Mouse (Mus musculus): ENCODE measurements around the gene Spag5. TPM values are rescaled to one million over a fixed set of nuclear protein-coding genes. Genes with fewer than 3 reads are reported as not detected.

Gene Spag5
- polyA plus RNA-seq, 1 experiment from 2014 or later: 47.6 TPM

DNA sequence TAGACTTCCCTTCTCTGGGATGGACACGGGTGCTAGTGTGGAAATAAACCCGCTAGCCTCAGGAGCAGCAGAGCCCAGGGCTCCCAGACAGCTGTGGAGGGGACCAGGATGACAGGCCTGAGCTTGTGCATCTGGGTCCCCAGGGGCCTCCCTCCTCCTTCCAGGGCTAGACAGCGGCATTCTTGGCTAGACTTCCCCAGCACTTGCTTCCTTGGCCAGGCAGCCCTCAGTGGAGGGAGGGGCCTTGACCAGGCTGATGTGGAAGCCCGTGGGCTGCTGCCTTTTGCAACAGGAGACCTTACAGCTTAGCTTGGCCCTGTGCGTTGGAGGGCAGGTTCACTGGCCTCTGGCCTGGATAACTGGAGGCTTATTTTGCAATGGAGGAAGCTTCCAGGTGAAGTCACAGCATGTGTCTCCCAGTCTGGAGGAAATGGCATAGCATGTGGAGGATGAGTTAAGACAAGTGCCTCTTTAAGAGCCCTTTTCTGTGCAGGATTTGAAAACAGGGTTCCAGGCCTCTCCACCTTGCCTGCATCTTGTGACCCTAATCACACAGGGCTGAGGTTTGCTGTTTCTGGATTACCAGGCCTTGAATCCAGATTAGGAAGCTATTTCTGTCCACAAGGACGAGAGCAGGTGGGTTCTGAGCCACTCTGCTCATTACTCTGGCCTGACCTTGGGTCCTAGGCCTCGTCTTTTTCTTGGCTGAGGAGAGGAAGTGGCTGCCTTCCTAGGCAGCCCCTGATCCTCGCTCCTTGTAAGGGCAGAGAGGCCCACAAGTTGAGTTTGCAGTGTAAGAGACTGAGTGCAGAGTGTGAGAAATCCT, 43.8 kb downstream of the Spag5 start:
- Histone ChIP-seq H3K36me3 (peaks cover 32% of the 10 kb centered on the region), H3K9me3 (no peaks in the 10 kb centered on the region), H3K27ac (replicated peaks) (no peak overlapping the region), H3K4me2 (replicated peaks) (peak overlapping the region; percentile 72), H3K9ac (replicated peaks) (peak overlapping the region; percentile 43), H3K4me3 (0 out of 2 replicates have a peak overlapping the region, but pooled peaks have one; percentile 10), H3K4me1 (peaks cover 32% of the 10 kb centered on the region), H3K27me3 (no peaks in the 10 kb centered on the region)
- WGBS: 63% methylated on average over 8 of the region's 8 CpGs
- ATAC-seq (ENCODE audit: low FRiP score, low read depth): no peak

DNA sequence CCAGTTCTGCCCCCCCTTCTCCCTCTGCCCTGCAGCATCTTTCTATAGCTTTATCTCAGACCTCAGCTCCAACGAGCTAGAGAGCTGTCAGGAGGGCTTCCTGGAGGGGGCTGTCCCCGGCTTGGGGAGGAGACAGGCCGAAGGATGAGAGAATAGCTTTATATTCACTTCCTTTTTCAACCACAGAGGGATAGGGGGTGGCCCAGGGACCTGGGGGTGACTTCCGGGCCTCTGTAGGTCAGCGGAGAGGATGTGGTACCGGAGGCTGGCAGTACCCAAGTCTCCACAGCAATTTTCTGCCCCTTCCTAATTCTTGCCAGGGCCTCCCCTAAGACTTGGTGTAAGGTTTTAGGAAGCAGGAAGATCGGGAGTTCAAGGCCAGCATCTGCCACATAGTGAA, 44.5 kb downstream of the Spag5 start:
- Histone ChIP-seq H3K9me3 (no peaks in the 10 kb centered on the region), H3K27me3 (no peaks in the 10 kb centered on the region), H3K4me3 (no peak overlapping the region), H3K36me3 (peaks cover 26% of the 10 kb centered on the region), H3K27ac (replicated peaks) (no peak overlapping the region), H3K4me2 (replicated peaks) (no peak overlapping the region), H3K9ac (replicated peaks) (0 out of 2 replicates have a peak overlapping the region, but pooled peaks have one; percentile 43), H3K4me1 (peaks cover 32% of the 10 kb centered on the region)
- ATAC-seq (ENCODE audit: low FRiP score, low read depth): no peak
- 74% methylated on average over 7 of the region's 7 CpGs for WGBS

DNA sequence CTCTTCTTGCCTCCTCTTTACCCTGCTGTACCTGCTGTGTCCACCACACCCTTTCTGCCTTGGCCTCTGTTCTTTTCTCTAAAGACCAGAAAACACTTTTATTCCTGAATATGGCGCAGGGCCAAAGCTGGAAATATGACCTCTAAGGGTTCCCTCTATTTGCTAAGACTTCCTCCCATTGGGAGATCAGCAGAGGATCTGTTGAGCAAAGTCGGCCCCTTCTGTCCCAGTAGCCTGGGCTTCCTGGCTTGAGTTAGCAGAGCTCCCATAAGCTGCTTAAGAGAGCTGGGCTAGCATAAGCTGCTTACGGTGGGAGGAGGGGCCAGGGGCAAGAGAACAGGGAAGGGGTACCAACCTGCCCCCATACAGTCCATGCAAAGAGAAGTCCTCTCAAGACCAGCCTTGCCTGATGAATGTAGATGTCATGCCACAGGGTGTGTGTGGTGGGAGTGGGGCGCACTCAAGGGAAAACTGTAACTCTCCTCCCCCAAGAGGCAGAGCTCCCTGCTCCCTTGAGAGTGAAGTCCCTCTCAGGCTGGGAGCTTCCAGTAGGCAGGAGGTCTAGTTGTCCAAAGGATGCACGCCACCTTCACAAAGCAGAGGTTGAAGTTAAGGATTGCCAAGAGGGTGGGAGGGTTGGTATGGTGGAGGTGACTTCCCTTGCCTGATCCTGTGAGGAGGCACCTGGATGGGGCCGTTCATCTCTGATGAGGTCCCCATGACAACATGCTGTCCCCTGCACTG, 45.2 kb downstream of the Spag5 start:
- H3K27me3 ChIP-seq: no peaks in the 10 kb centered on the region
- H3K9me3 ChIP-seq: no peaks in the 10 kb centered on the region
- no peak overlapping the region for H3K27ac ChIP-seq (replicated peaks)
- H3K36me3 ChIP-seq: peaks cover 19% of the 10 kb centered on the region
- H3K4me1 ChIP-seq: peaks cover 32% of the 10 kb centered on the region
- H3K4me2 ChIP-seq (replicated peaks): 0 out of 2 replicates have a peak overlapping the region, but pooled peaks have one; percentile 0
- H3K4me3 ChIP-seq: no peak overlapping the region
- 60% methylated on average over 6 of the region's 6 CpGs for WGBS
- no peak for ATAC-seq (ENCODE audit: low FRiP score, low read depth)
- no peak overlapping the region for H3K9ac ChIP-seq (replicated peaks)

DNA sequence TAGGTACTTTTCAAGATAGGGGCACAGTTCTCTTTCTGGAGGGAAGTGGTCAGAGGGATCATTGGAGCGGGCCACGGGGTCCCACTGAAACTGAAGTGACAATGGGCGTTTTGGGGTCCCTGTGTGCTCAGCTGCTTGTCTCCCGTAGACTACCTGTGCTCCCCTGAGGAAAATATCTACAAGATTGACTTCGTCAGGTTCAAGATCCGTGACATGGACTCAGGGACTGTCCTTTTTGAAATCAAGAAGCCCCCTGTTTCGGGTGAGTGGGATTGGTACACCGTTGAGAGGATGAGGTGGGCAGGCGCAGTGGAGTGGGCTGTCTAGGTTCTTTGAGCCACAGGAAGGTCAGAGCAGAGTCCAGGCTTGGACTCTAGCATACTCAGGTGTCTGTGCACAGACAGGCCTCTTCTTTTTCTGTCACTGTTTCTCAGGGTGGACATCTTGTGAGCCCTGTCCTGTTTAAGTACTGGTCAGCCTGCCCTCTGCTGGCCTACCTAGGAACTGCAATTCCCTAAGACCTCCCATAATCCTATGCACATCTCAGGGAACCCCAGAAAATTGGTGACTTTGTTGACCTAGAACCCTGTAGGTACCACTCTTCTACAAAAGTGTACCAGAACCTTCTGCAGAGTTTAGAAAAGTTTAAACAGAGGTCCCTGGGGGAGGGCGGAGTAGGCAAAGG, 45.9 kb downstream of the Spag5 start:
- Histone ChIP-seq H3K27me3 (no peaks in the 10 kb centered on the region), H3K4me3 (no peak overlapping the region), H3K36me3 (peaks cover 17% of the 10 kb centered on the region), H3K9me3 (no peaks in the 10 kb centered on the region), H3K4me2 (replicated peaks) (no peak overlapping the region), H3K27ac (replicated peaks) (no peak overlapping the region), H3K9ac (replicated peaks) (no peak overlapping the region), H3K4me1 (peaks cover 32% of the 10 kb centered on the region)
- no peak for ATAC-seq (ENCODE audit: low FRiP score, low read depth)
- 90% methylated on average over 10 of the region's 10 CpGs for WGBS

DNA sequence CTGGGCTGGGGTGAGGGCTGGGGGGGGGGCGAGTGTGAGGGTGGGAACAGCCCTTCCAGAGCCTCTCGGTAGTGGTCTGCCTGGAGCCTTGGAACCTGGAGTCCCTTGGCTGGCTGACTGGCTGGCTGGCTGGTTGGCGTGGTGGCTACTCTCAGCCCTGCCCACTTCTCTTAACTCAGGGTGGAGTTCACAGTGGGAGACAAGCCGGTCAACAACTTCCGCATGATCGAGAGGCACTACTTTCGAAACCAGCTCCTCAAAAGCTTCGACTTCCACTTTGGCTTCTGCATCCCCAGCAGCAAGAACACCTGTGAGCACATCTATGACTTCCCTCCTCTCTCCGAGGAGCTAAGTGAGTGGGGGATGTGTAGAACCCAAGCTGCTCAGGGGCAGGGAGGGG, 46.6 kb downstream of the Spag5 start:
- Histone ChIP-seq H3K27me3 (no peaks in the 10 kb centered on the region), H3K9ac (replicated peaks) (no peak overlapping the region), H3K9me3 (no peaks in the 10 kb centered on the region), H3K4me1 (peaks cover 31% of the 10 kb centered on the region), H3K36me3 (peaks cover 17% of the 10 kb centered on the region), H3K4me2 (replicated peaks) (no peak overlapping the region), H3K27ac (replicated peaks) (no peak overlapping the region), H3K4me3 (no peak overlapping the region)
- 84% methylated on average over 9 of the region's 9 CpGs for WGBS
- ATAC-seq (ENCODE audit: low FRiP score, low read depth): no peak

- Histone ChIP-seq H3K36me3 (peaks cover 17% of the 10 kb centered on the region), H3K4me3 (no peak overlapping the region), H3K4me1 (peaks cover 29% of the 10 kb centered on the region), H3K27ac (replicated peaks) (no peak overlapping the region), H3K9me3 (no peaks in the 10 kb centered on the region), H3K9ac (replicated peaks) (no peak overlapping the region), H3K27me3 (no peaks in the 10 kb centered on the region), H3K4me2 (replicated peaks) (no peak overlapping the region)
- no peak for ATAC-seq (ENCODE audit: low FRiP score, low read depth)
- 56% methylated on average over 7 of the region's 7 CpGs for WGBS
Observed at GRCm38 (mm10) chr11:78348474-78348873, 47.1 kb downstream of the Spag5 start.

DNA sequence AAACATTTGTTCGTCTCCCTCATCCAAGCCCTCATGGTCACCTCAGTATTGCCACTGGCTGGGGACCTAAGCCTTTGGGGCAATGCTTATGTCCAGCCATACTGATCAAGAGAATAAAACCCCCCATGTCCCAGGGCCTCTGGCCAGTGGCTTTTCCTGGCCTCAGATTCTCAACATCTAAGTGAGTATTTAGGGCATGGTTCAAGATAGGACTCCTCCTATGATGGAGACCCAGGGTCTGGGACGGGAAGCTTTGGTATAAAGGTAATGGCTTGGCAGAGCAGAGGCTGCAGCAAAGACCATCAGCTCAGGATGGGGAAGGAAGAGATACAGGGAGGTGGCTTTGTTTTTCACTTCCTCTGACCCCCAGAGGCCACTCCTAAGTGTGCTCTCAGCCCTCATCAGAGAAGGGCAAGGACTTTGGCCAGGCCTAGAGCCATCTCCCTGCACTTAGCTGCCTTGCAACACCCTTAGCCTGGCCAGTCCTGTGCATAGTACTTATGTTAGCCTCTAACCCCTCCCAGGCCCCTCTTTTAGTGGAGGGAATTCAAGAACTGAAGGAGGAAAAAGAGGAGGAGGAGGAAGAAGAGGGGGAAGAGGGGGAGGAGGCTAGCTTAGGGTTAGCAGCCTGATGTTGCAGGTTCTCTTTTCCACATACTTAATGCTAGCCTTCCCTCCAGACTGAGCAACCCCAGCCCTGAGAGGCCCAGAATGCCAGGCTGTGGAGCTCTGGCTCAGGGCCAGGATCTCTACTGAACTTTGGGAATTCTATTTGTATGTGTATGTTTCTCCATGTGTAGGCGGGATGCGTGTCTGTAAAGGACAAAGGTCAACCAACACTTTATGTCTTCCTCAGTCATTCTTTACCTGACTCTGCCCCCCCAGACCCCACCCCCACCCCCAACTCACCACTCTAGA, 48.4 kb downstream of the Spag5 start:
- 89% methylated on average over 4 of the region's 4 CpGs for WGBS
- no peak overlapping the region for H3K4me3 ChIP-seq
- H3K4me1 ChIP-seq: peaks cover 22% of the 10 kb centered on the region
- no peak overlapping the region for H3K27ac ChIP-seq (replicated peaks)
- no peaks in the 10 kb centered on the region for H3K27me3 ChIP-seq
- H3K9ac ChIP-seq (replicated peaks): no peak overlapping the region
- peaks cover 17% of the 10 kb centered on the region for H3K36me3 ChIP-seq
- H3K9me3 ChIP-seq: no peaks in the 10 kb centered on the region
- H3K4me2 ChIP-seq (replicated peaks): no peak overlapping the region
- no peak for ATAC-seq (ENCODE audit: low FRiP score, low read depth)

DNA sequence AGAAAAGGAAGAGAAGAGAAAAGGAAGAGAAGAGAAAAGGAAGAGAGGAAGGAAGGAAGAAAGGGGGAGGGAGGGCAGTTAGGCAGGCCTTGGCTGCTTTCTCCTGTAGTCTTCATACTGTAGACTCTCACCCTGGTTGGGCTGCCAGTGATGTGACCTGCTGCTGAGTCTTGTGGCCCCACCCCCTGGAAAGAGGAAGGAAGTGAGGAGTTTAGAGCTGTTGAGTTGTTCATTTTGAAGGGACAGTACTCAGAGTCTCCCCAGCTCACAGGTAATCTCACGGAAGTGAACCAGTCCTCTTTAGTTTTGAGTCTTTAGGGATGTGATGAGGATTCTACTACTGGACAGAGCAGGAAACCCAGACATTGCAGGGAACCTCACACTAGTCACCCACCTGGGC, 51.8 kb downstream of the Spag5 start:
- peaks cover 11% of the 10 kb centered on the region for H3K36me3 ChIP-seq
- H3K9me3 ChIP-seq: no peaks in the 10 kb centered on the region
- ATAC-seq (ENCODE audit: low FRiP score, low read depth): no peak
- 0 out of 2 replicates have a peak, but pooled peaks cover 5% of the 10 kb centered on the region for H3K27me3 ChIP-seq
- no peak overlapping the region for H3K9ac ChIP-seq (replicated peaks)
- H3K4me2 ChIP-seq (replicated peaks): no peak overlapping the region
- 88% methylated on average over 1 of the region's 1 CpGs for WGBS
- H3K4me3 ChIP-seq: no peak overlapping the region
- H3K4me1 ChIP-seq: no peaks in the 10 kb centered on the region
- no peak overlapping the region for H3K27ac ChIP-seq (replicated peaks)

DNA sequence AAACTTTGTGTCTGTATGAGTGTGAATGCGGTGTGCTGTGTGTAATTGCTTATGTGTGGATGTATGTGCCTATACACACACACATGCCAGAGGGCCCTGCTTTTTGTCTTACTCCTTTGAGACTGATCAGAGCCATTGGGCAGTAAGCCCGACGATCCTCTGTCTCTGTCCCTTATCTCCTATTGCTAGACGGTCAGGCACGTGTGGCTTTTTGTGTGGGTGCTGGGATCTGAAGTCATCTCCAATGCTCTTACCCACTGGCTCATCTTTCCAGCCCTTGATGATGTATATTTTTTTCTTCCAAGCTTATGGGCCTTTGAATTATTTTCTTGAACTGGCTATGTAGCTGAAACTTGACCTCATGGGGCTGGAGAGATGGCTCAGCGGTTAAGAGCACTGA, 53.6 kb downstream of the Spag5 start:
- no peak overlapping the region for H3K4me2 ChIP-seq (replicated peaks)
- H3K9me3 ChIP-seq: no peaks in the 10 kb centered on the region
- 85% methylated on average over 6 of the region's 6 CpGs for WGBS
- peaks cover 17% of the 10 kb centered on the region for H3K27me3 ChIP-seq
- no peak for ATAC-seq (ENCODE audit: low FRiP score, low read depth)
- no peak overlapping the region for H3K4me3 ChIP-seq
- no peak overlapping the region for H3K27ac ChIP-seq (replicated peaks)
- no peak overlapping the region for H3K9ac ChIP-seq (replicated peaks)
- no peaks in the 10 kb centered on the region for H3K36me3 ChIP-seq
- no peaks in the 10 kb centered on the region for H3K4me1 ChIP-seq

DNA sequence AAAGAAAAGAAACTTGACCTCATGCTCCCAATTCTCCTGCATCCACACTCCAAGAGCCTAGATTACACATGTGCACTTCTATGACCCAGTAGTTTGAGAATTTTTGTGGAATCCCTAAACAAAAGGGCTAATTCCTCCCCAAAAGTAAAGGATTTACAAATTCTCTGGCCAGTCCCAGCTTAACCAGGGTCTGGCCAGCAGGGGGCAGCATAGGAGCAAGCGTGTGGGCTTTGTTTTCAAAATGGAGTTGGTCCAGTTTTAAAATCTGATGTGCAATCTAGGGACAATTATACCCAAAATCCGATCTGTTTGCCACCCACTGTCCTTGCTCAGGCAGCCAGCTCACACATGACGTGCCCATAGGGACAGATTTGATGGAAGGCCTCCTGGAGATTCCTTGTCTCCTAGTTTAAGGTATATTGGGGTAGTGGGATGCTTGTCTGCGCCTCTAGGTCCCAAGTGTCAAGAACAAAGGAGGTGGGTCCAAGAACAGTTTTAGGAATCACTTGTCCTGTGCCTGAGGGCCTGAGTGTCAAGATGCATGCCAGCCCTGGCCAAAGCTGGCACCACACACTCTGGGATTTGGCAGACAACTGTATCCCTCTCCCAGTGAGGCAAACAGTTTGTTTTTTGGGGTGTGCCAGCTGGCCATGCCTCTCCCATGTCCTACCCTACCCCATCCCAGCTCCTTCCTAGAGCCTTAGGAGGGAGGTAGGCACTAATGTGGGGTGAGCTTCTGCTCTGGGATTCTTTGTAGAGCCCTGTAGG, 54.3 kb downstream of the Spag5 start:
- Histone ChIP-seq H3K27me3 (peaks cover 17% of the 10 kb centered on the region), H3K4me2 (replicated peaks) (no peak overlapping the region), H3K36me3 (no peaks in the 10 kb centered on the region), H3K9me3 (no peaks in the 10 kb centered on the region), H3K4me1 (no peaks in the 10 kb centered on the region), H3K27ac (replicated peaks) (no peak overlapping the region), H3K9ac (replicated peaks) (no peak overlapping the region), H3K4me3 (no peak overlapping the region)
- 31% methylated on average over 4 of the region's 4 CpGs for WGBS
- no peak for ATAC-seq (ENCODE audit: low FRiP score, low read depth)

Data from midbrain, embryonic 12.5 days (tissue).